Mouse (Mus musculus): ENCODE measurements around the gene Rnasel. TPM values are rescaled to one million over a fixed set of nuclear protein-coding genes. Genes with fewer than 3 reads are reported as not detected.

The Rnasel gene
- polyA plus RNA-seq, 1 experiment: 2.3 TPM

GRCm38 (mm10) chr1:153783339-153783738, 34.1 kb downstream of the Rnasel start:
- Histone ChIP-seq H3K9me3 (no peaks in the 10 kb centered on the region), H3K27me3 (replicated peaks) (peaks cover 2% of the 10 kb centered on the region), H3K4me1 (peaks cover 8% of the 10 kb centered on the region), H3K4me3 (replicated peaks) (no peak overlapping the region), H3K36me3 (replicated peaks; ENCODE audit: low read length) (no peaks in the 10 kb centered on the region)
- TF ChIP-seq GATA1 (IDR thresholded peaks at IDR 0.05; ENCODE audit: borderline replicate concordance, low read length): no peak
- TF ChIP-seq FLI1 (IDR thresholded peaks at IDR 0.05; ENCODE audit: low read length): no peak

GRCm38 (mm10) chr1:153785608-153786007, 36.4 kb downstream of the Rnasel start:
- Histone ChIP-seq H3K4me1 (peaks cover 13% of the 10 kb centered on the region), H3K4me3 (replicated peaks) (peak overlapping the region; percentile 42), H3K27me3 (replicated peaks) (peaks cover 2% of the 10 kb centered on the region), H3K36me3 (replicated peaks; ENCODE audit: low read length) (no peaks in the 10 kb centered on the region), H3K9me3 (no peaks in the 10 kb centered on the region)
- TF ChIP-seq GATA1 (IDR thresholded peaks at IDR 0.05; ENCODE audit: borderline replicate concordance, low read length) (no peak), FLI1 (IDR thresholded peaks at IDR 0.05; ENCODE audit: low read length) (no peak)

- H3K4me1 ChIP-seq: peaks cover 15% of the 10 kb centered on the region
- H3K4me3 ChIP-seq (replicated peaks): no peak overlapping the region
- TF ChIP-seq FLI1 (IDR thresholded peaks at IDR 0.05; ENCODE audit: low read length) (no peak), GATA1 (IDR thresholded peaks at IDR 0.05; ENCODE audit: borderline replicate concordance, low read length) (no peak)
- peaks cover 7% of the 10 kb centered on the region for H3K27me3 ChIP-seq (replicated peaks)
- H3K9me3 ChIP-seq: no peaks in the 10 kb centered on the region
- H3K36me3 ChIP-seq (replicated peaks; ENCODE audit: low read length): no peaks in the 10 kb centered on the region
These were observed 41.5 kb downstream of the Rnasel start for GRCm38 (mm10) chr1:153790708-153791107.

GRCm38 (mm10) chr1:153794241-153794640, 45.0 kb downstream of the Rnasel start:
- H3K4me3 ChIP-seq (replicated peaks): no peak overlapping the region
- peaks cover 12% of the 10 kb centered on the region; the same call in 1 of the 2 replicates for H3K4me1 ChIP-seq
- no peaks in the 10 kb centered on the region for H3K36me3 ChIP-seq (replicated peaks; ENCODE audit: low read length)
- H3K9me3 ChIP-seq: no peaks in the 10 kb centered on the region
- H3K27me3 ChIP-seq (replicated peaks): peaks cover 7% of the 10 kb centered on the region
- TF ChIP-seq FLI1 (IDR thresholded peaks at IDR 0.05; ENCODE audit: low read length): no peak
- TF ChIP-seq GATA1 (IDR thresholded peaks at IDR 0.05; ENCODE audit: borderline replicate concordance, low read length): no peak

GRCm38 (mm10) chr1:153802691-153803090, 53.5 kb downstream of the Rnasel start:
- no peak overlapping the region for H3K4me3 ChIP-seq (replicated peaks)
- H3K9me3 ChIP-seq: no peaks in the 10 kb centered on the region
- TF ChIP-seq FLI1 (IDR thresholded peaks at IDR 0.05; ENCODE audit: low read length): no peak
- no peak for TF ChIP-seq GATA1 (IDR thresholded peaks at IDR 0.05; ENCODE audit: borderline replicate concordance, low read length)

GRCm38 (mm10) chr1:153803530-153803929, 54.3 kb downstream of the Rnasel start:
- Histone ChIP-seq H3K4me3 (replicated peaks) (no peak overlapping the region), H3K36me3 (replicated peaks; ENCODE audit: low read length) (no peaks in the 10 kb centered on the region), H3K4me1 (peaks cover 11% of the 10 kb centered on the region), H3K27me3 (replicated peaks) (no peaks in the 10 kb centered on the region), H3K9me3 (no peaks in the 10 kb centered on the region)
- TF ChIP-seq GATA1 (IDR thresholded peaks at IDR 0.05; ENCODE audit: borderline replicate concordance, low read length) (no peak), FLI1 (IDR thresholded peaks at IDR 0.05; ENCODE audit: low read length) (no peak)

More at GRCm38 (mm10) chr1:153802691-153803090, 53.5 kb downstream of the Rnasel start:
- H3K27me3 ChIP-seq (replicated peaks): no peaks in the 10 kb centered on the region
- peaks cover 11% of the 10 kb centered on the region for H3K4me1 ChIP-seq
- no peaks in the 10 kb centered on the region for H3K36me3 ChIP-seq (replicated peaks; ENCODE audit: low read length)

GRCm38 (mm10) chr1:153807390-153807993, 58.3 kb downstream of the Rnasel start:
- Histone ChIP-seq H3K4me3 (replicated peaks) (peak overlapping the region; percentile 78), H3K4me1 (peaks cover 8% of the 10 kb centered on the region), H3K9me3 (no peaks in the 10 kb centered on the region), H3K27me3 (replicated peaks) (no peaks in the 10 kb centered on the region), H3K36me3 (replicated peaks; ENCODE audit: low read length) (no peaks in the 10 kb centered on the region)
- TF ChIP-seq GATA1 (IDR thresholded peaks at IDR 0.05; ENCODE audit: borderline replicate concordance, low read length) (no peak), FLI1 (IDR thresholded peaks at IDR 0.05; ENCODE audit: low read length) (no peak)

Other genes starting within 250 kb of the Rnasel start
- gene Npl, start 199.4 kb upstream of the Rnasel start, polyA plus RNA-seq (2012; ENCODE audit: insufficient read depth, low replicate concordance): 1.6 TPM in 2 replicates
- 0.04 TPM in 1 of 2 replicates, not detected in the other for gene Rgs8, start 96.4 kb upstream of the Rnasel start, polyA plus RNA-seq (2012; ENCODE audit: insufficient read depth, low replicate concordance)
- not detected in 2 replicates for gene Rgs16, start 9.1 kb upstream of the Rnasel start, polyA plus RNA-seq (2012; ENCODE audit: insufficient read depth, low replicate concordance)
- not detected in 2 replicates for gene Rgsl1, start 94.7 kb downstream of the Rnasel start, polyA plus RNA-seq (2012; ENCODE audit: insufficient read depth, low replicate concordance)
- gene Teddm1b, start 124.9 kb downstream of the Rnasel start, polyA plus RNA-seq (2012; ENCODE audit: insufficient read depth, low replicate concordance): not detected in 2 replicates
- not detected in 2 replicates for gene Teddm1a, start 142.3 kb downstream of the Rnasel start, polyA plus RNA-seq (2012; ENCODE audit: insufficient read depth, low replicate concordance)
- gene Glul, start 150.5 kb downstream of the Rnasel start, polyA plus RNA-seq (2012; ENCODE audit: insufficient read depth, low replicate concordance): 15.1 and 68.1 TPM in 2 replicates
- 0.59 TPM in 1 of 2 replicates, not detected in the other for gene Teddm2, start 150.8 kb downstream of the Rnasel start, polyA plus RNA-seq (2012; ENCODE audit: insufficient read depth, low replicate concordance)

All from megakaryocyte, embryonic 14.5 days (primary cell).